Mouse (Mus musculus): ENCODE data around the gene Socs2. TPM values are rescaled to one million over a fixed set of nuclear protein-coding genes. Genes with fewer than 3 reads are reported as not detected.

The Socs2 gene
- polyA plus RNA-seq, 1 experiment from 2014 or later = 41.4 TPM

- no peaks in the 10 kb centered on the region for H3K36me3 ChIP-seq (replicated peaks)
- no peak overlapping the region for H3K4me3 ChIP-seq
- H3K27me3 ChIP-seq (ENCODE audit: poor library complexity, severe bottlenecking) = no peaks in the 10 kb centered on the region
- 88% methylated on average over 18 of the region's 18 CpGs for WGBS
- no peaks in the 10 kb centered on the region for H3K9me3 ChIP-seq
- DNase-seq (ENCODE audit: extremely low spot score, low spot score) = no peak
- H3K27ac ChIP-seq = no peak overlapping the region
- H3K4me1 ChIP-seq = no peaks in the 10 kb centered on the region
These were observed 28.4 kb upstream of the Socs2 start for GRCm38 (mm10) chr10:95445104-95446056.

GRCm38 (mm10) chr10:95442334-95442733 is 25.4 kb upstream of the Socs2 start:
- Histone ChIP-seq H3K4me1 (no peaks in the 10 kb centered on the region), H3K27me3 (ENCODE audit: poor library complexity, severe bottlenecking) (no peaks in the 10 kb centered on the region), H3K4me3 (no peak overlapping the region), H3K27ac (no peak overlapping the region), H3K9me3 (no peaks in the 10 kb centered on the region), H3K36me3 (replicated peaks) (no peaks in the 10 kb centered on the region)
- DNase-seq (ENCODE audit: extremely low spot score, low spot score) = no peak
- 87% methylated on average over 4 of the region's 4 CpGs for WGBS

- Histone ChIP-seq H3K36me3 (replicated peaks) (no peaks in the 10 kb centered on the region), H3K4me1 (no peaks in the 10 kb centered on the region), H3K4me3 (no peak overlapping the region), H3K9me3 (no peaks in the 10 kb centered on the region), H3K27me3 (ENCODE audit: poor library complexity, severe bottlenecking) (no peaks in the 10 kb centered on the region), H3K27ac (no peak overlapping the region)
- no peak for DNase-seq (ENCODE audit: extremely low spot score, low spot score)
- WGBS = 50% methylated on average over 2 of the region's 2 CpGs
These were observed 23.6 kb upstream of the Socs2 start for GRCm38 (mm10) chr10:95440566-95440965.

- DNase-seq (ENCODE audit: extremely low spot score, low spot score) = no peak
- 93% methylated on average over 10 of the region's 10 CpGs for WGBS
- Histone ChIP-seq H3K4me3 (no peak overlapping the region), H3K4me1 (no peaks in the 10 kb centered on the region), H3K9me3 (no peaks in the 10 kb centered on the region), H3K27me3 (ENCODE audit: poor library complexity, severe bottlenecking) (no peaks in the 10 kb centered on the region), H3K27ac (no peak overlapping the region), H3K36me3 (replicated peaks) (no peaks in the 10 kb centered on the region)
These were observed 22.8 kb upstream of the Socs2 start for GRCm38 (mm10) chr10:95439718-95440339.

- WGBS = 88% methylated on average over 11 of the region's 11 CpGs
- Histone ChIP-seq H3K27me3 (ENCODE audit: poor library complexity, severe bottlenecking) (no peaks in the 10 kb centered on the region), H3K36me3 (replicated peaks) (no peaks in the 10 kb centered on the region), H3K4me3 (no peak overlapping the region), H3K9me3 (no peaks in the 10 kb centered on the region), H3K4me1 (no peaks in the 10 kb centered on the region), H3K27ac (no peak overlapping the region)
- no peak for DNase-seq (ENCODE audit: extremely low spot score, low spot score)
These were observed 22.0 kb upstream of the Socs2 start for GRCm38 (mm10) chr10:95438941-95439340.

- Histone ChIP-seq H3K27ac (no peak overlapping the region), H3K4me1 (no peaks in the 10 kb centered on the region), H3K36me3 (replicated peaks) (no peaks in the 10 kb centered on the region), H3K27me3 (ENCODE audit: poor library complexity, severe bottlenecking) (no peaks in the 10 kb centered on the region), H3K9me3 (no peaks in the 10 kb centered on the region), H3K4me3 (no peak overlapping the region)
- DNase-seq (ENCODE audit: extremely low spot score, low spot score) = no peak
- WGBS = 91% methylated on average over 10 of the region's 10 CpGs
These were observed 13.3 kb upstream of the Socs2 start for GRCm38 (mm10) chr10:95430271-95430670.

- Histone ChIP-seq H3K36me3 (replicated peaks) (no peaks in the 10 kb centered on the region), H3K9me3 (no peaks in the 10 kb centered on the region), H3K27me3 (ENCODE audit: poor library complexity, severe bottlenecking) (no peaks in the 10 kb centered on the region), H3K27ac (no peak overlapping the region), H3K4me3 (no peak overlapping the region), H3K4me1 (no peaks in the 10 kb centered on the region)
- WGBS = 96% methylated on average over 1 of the region's 1 CpGs
- DNase-seq (ENCODE audit: extremely low spot score, low spot score) = no peak
These were observed 12.1 kb upstream of the Socs2 start for GRCm38 (mm10) chr10:95429111-95429510.

- Histone ChIP-seq H3K4me3 (no peak overlapping the region), H3K9me3 (no peaks in the 10 kb centered on the region), H3K27ac (no peak overlapping the region), H3K4me1 (no peaks in the 10 kb centered on the region), H3K36me3 (replicated peaks) (no peaks in the 10 kb centered on the region), H3K27me3 (ENCODE audit: poor library complexity, severe bottlenecking) (no peaks in the 10 kb centered on the region)
- 90% methylated on average over 9 of the region's 9 CpGs for WGBS
- DNase-seq (ENCODE audit: extremely low spot score, low spot score) = no peak
These were observed 9.5 kb upstream of the Socs2 start for GRCm38 (mm10) chr10:95426207-95427115.

- Histone ChIP-seq H3K27me3 (ENCODE audit: poor library complexity, severe bottlenecking) (peaks cover 13% of the 10 kb centered on the region), H3K9me3 (no peaks in the 10 kb centered on the region), H3K4me1 (peaks cover 4% of the 10 kb centered on the region), H3K27ac (no peak overlapping the region), H3K36me3 (replicated peaks) (no peaks in the 10 kb centered on the region), H3K4me3 (no peak overlapping the region)
- WGBS = 90% methylated on average over 5 of the region's 5 CpGs
- DNase-seq (ENCODE audit: extremely low spot score, low spot score) = no peak
These were observed 5.7 kb upstream of the Socs2 start for GRCm38 (mm10) chr10:95422681-95423080.

GRCm38 (mm10) chr10:95420284-95420683 is 3.3 kb upstream of the Socs2 start:
- no peak for DNase-seq (ENCODE audit: extremely low spot score, low spot score)
- H3K9me3 ChIP-seq = no peaks in the 10 kb centered on the region
- no peak overlapping the region for H3K4me3 ChIP-seq
- H3K27ac ChIP-seq = no peak overlapping the region
- 73% methylated on average over 10 of the region's 10 CpGs for WGBS
- H3K36me3 ChIP-seq (replicated peaks) = no peaks in the 10 kb centered on the region
- H3K4me1 ChIP-seq = peaks cover 26% of the 10 kb centered on the region
- peaks cover 24% of the 10 kb centered on the region for H3K27me3 ChIP-seq (ENCODE audit: poor library complexity, severe bottlenecking)

- Histone ChIP-seq H3K9me3 (no peaks in the 10 kb centered on the region), H3K4me3 (no peak overlapping the region), H3K27ac (no peak overlapping the region), H3K36me3 (replicated peaks) (no peaks in the 10 kb centered on the region), H3K27me3 (ENCODE audit: poor library complexity, severe bottlenecking) (peaks cover 29% of the 10 kb centered on the region), H3K4me1 (peaks cover 32% of the 10 kb centered on the region)
- DNase-seq (ENCODE audit: extremely low spot score, low spot score) = no peak
- WGBS = 94% methylated on average over 3 of the region's 3 CpGs
These were observed 2.7 kb upstream of the Socs2 start for GRCm38 (mm10) chr10:95419726-95420125.

GRCm38 (mm10) chr10:95418631-95419030 is 1.7 kb upstream of the Socs2 start:
- 64% methylated on average over 6 of the region's 6 CpGs for WGBS

More at GRCm38 (mm10) chr10:95418631-95419030, 1.7 kb upstream of the Socs2 start:
- Histone ChIP-seq H3K27me3 (ENCODE audit: poor library complexity, severe bottlenecking) (peaks cover 40% of the 10 kb centered on the region), H3K27ac (no peak overlapping the region), H3K4me3 (no peak overlapping the region), H3K4me1 (peaks cover 43% of the 10 kb centered on the region), H3K36me3 (replicated peaks) (no peaks in the 10 kb centered on the region), H3K9me3 (no peaks in the 10 kb centered on the region)
- DNase-seq (ENCODE audit: extremely low spot score, low spot score) = no peak
